Mouse (Mus musculus) left cerebral cortex, adult 9 months (tissue): ENCODE results near the gene Cdk16.
"Not testable (repeated sequence)": the region's sequence is repeated elsewhere in the genome, so short reads cannot be mapped to it uniquely, and the experiment has no call there.

ENCODE experiments used
- DNase-seq, 2 experiments: peaks; one replicate each; pipeline ENCODE4 v3.0.0; 2022; ENCODE audit warnings: low spot score in 2 of 2

The Cdk16 gene

GRCm38 (mm10) chrX:20687519-20688067, at the start of gene Cdk16:
TSS of gene Cdk16 (plus strand) at chrX:20687954.
- peak; percentile 89 for DNase-seq

GRCm38 (mm10) chrX:20638141-20638540, 49.6 kb upstream of the Cdk16 start:
- no peak for DNase-seq

- no peak for DNase-seq
These were observed 43.0 kb upstream of the Cdk16 start for GRCm38 (mm10) chrX:20644780-20645179.

GRCm38 (mm10) chrX:20657593-20657992, 30.2 kb upstream of the Cdk16 start:
- no peak for DNase-seq

- DNase-seq = peak; percentile 50 to 85
These were observed 29.6 kb upstream of the Cdk16 start, which contains the start of gene Uba1 for GRCm38 (mm10) chrX:20658026-20658652. TSS of gene Uba1 (plus strand) at chrX:20658326.

GRCm38 (mm10) chrX:20658891-20659406, 28.8 kb upstream of the Cdk16 start:
- DNase-seq = no peak

GRCm38 (mm10) chrX:20662317-20662715, 25.4 kb upstream of the Cdk16 start:
- DNase-seq = no peak

- DNase-seq = peak; percentile 77 to 89
These were observed 24.9 kb upstream of the Cdk16 start for GRCm38 (mm10) chrX:20662716-20663443.

- DNase-seq = peak in 1 of 2 experiments; percentile 11
These were observed 24.3 kb upstream of the Cdk16 start for GRCm38 (mm10) chrX:20663444-20663790.

- DNase-seq = peak; percentile 79 to 82
These were observed 354 bp downstream of the Cdk16 start for GRCm38 (mm10) chrX:20688068-20688547.

- DNase-seq = peak in 1 of 2 experiments; percentile 25
These were observed 861 bp downstream of the Cdk16 start for GRCm38 (mm10) chrX:20688615-20689014.

- no peak for DNase-seq
These were observed 3.8 kb downstream of the Cdk16 start for GRCm38 (mm10) chrX:20691566-20691965.

GRCm38 (mm10) chrX:20692616-20693015, 4.9 kb downstream of the Cdk16 start:
- no peak for DNase-seq

- DNase-seq = no peak
These were observed 8.1 kb downstream of the Cdk16 start for GRCm38 (mm10) chrX:20695842-20696241.

- peak in 1 of 2 experiments; percentile 43 for DNase-seq
These were observed 16.1 kb downstream of the Cdk16 start, which contains the start of gene Usp11 for GRCm38 (mm10) chrX:20703741-20704290. TSS of gene Usp11 (plus strand) at chrX:20703906.

- peak; percentile 76 to 80 for DNase-seq
These were observed 16.7 kb downstream of the Cdk16 start for GRCm38 (mm10) chrX:20704295-20705082.

GRCm38 (mm10) chrX:20705083-20705402, 17.3 kb downstream of the Cdk16 start:
- no peak for DNase-seq

- no peak for DNase-seq
These were observed 40.9 kb downstream of the Cdk16 start for GRCm38 (mm10) chrX:20728681-20729080.

GRCm38 (mm10) chrX:20730048-20730447, 42.3 kb downstream of the Cdk16 start:
- DNase-seq = not testable (repeated sequence)

GRCm38 (mm10) chrX:20736479-20736878, 48.7 kb downstream of the Cdk16 start:
- DNase-seq = peak in 1 of 2 experiments; percentile 16

- DNase-seq = no peak
These were observed 61.1 kb downstream of the Cdk16 start for GRCm38 (mm10) chrX:20748829-20749228.
